Mouse (Mus musculus) heart, embryonic 12.5 days (tissue): Measurements from ENCODE around the gene Fzr1. TPM values are rescaled to one million over a fixed set of nuclear protein-coding genes. Genes with fewer than 3 reads are reported as not detected.

Source experiments
- ATAC-seq: fragments of 200-750 bp; cut with Nextera tagmentation; 2 replicates; pipeline ENCODE4 v1.8.0; 2017; ENCODE audit warnings: moderate TSS enrichment, moderate library complexity; ENCODE audit not compliant: insufficient number of reproducible peaks, low FRiP score
- H3K27ac ChIP-seq: fragments of 300-500 bp; sonication (generic); 2 replicates; pipeline ENCODE4 v1.5.1; 2016; ENCODE audit warnings: mild to moderate bottlenecking, moderate library complexity; ENCODE audit not compliant: poor library complexity, severe bottlenecking
- H3K27me3 ChIP-seq: fragments of 300-500 bp; sonication (generic); replicated peaks from 2 replicates; pipeline ENCODE4 v1.6.1; 2016; ENCODE audit warnings: mild to moderate bottlenecking, moderate library complexity
- H3K36me3 ChIP-seq: fragments of 300-500 bp; sonication (generic); 2 replicates; pipeline ENCODE4 v1.6.1; 2016; ENCODE audit warnings: mild to moderate bottlenecking, moderate library complexity
- H3K4me1 ChIP-seq: fragments of 300-500 bp; sonication (generic); replicated peaks from 2 replicates; pipeline ENCODE4 v1.6.1; 2016; ENCODE audit warnings: mild to moderate bottlenecking
- H3K4me2 ChIP-seq: fragments of 300-500 bp; sonication (generic); 2 replicates; pipeline ENCODE4 v1.6.1; 2016; ENCODE audit warnings: mild to moderate bottlenecking, moderate library complexity
- H3K4me3 ChIP-seq: fragments of 300-500 bp; sonication (generic); 2 replicates; pipeline ENCODE4 v1.5.1; 2016; ENCODE audit warnings: mild to moderate bottlenecking
- H3K9ac ChIP-seq: fragments of 300-500 bp; sonication (generic); 2 replicates; pipeline ENCODE4 v1.6.1; 2016; ENCODE audit warnings: mild to moderate bottlenecking, moderate library complexity
- H3K9me3 ChIP-seq: fragments of 300-500 bp; sonication (generic); replicated peaks from 2 replicates; pipeline ENCODE4 v1.6.1; 2016; ENCODE audit warnings: mild to moderate bottlenecking, moderate library complexity
- WGBS: fragments of 180-500 bp; shearing (Covaris S2); methylation state at CpG from one replicate; pipeline ENCODE4 v1.1.7; 2016; 5-methylcytosine and 5-hydroxymethylcytosine counted together
- polyA plus RNA-seq: library from polyadenylated mRNA; unstranded; fragments of >200 nt; fragmentation: Nextera tagmentation; extraction: Ambion mirVana; gene quantifications from 2 replicates; pipeline ENCODE4 v1.2.1, GENCODE M21; 2016

Gene Fzr1
- polyA plus RNA-seq = 96.4 and 99.5 TPM in 2 replicates

- peak; percentile 2; the same call in 1 of the 2 replicates for ATAC-seq
- peak within 1 kb of the TSS; percentile 85 for H3K4me2 ChIP-seq
- H3K27ac ChIP-seq = peak within 1 kb of the TSS; percentile 75
- WGBS = under 1% methylated on average over 59 of the region's 59 CpGs
- no peaks in the 10 kb centered on the region for H3K27me3 ChIP-seq
- peaks cover 31% of the 10 kb centered on the region for H3K36me3 ChIP-seq
- H3K4me3 ChIP-seq = peak within 1 kb of the TSS; percentile 94
- H3K9ac ChIP-seq = peak within 1 kb of the TSS; percentile 97
- H3K4me1 ChIP-seq = peaks cover 38% of the 10 kb centered on the region
- no peaks in the 10 kb centered on the region for H3K9me3 ChIP-seq
Observed at GRCm38 (mm10) chr10:81377793-81378552, at the start of gene Fzr1. Fzr1 (minus strand) TSS chr10:81378516.

GRCm38 (mm10) chr10:81427804-81428506, 49.6 kb upstream of the Fzr1 start:
- H3K9ac ChIP-seq = no peak overlapping the region
- H3K4me1 ChIP-seq = peaks cover 50% of the 10 kb centered on the region
- WGBS = 78% methylated on average over 8 of the region's 8 CpGs
- peaks cover 4% of the 10 kb centered on the region; the same call in 1 of the 2 replicates for H3K27me3 ChIP-seq
- no peak overlapping the region for H3K4me3 ChIP-seq
- no peak for ATAC-seq
- no peak overlapping the region for H3K27ac ChIP-seq
- H3K4me2 ChIP-seq = no peak overlapping the region; the same call in 1 of the 2 replicates
- H3K9me3 ChIP-seq = no peaks in the 10 kb centered on the region
- no peaks in the 10 kb centered on the region for H3K36me3 ChIP-seq

- Histone ChIP-seq H3K9me3 (no peaks in the 10 kb centered on the region), H3K27me3 (peaks cover 4% of the 10 kb centered on the region; the same call in 1 of the 2 replicates), H3K36me3 (no peaks in the 10 kb centered on the region), H3K4me3 (peak overlapping the region; percentile 65), H3K4me2 (peak overlapping the region; percentile 90), H3K9ac (peak overlapping the region; percentile 84), H3K27ac (no peak overlapping the region), H3K4me1 (peaks cover 51% of the 10 kb centered on the region)
- 39% methylated on average over 3 of the region's 3 CpGs for WGBS
- ATAC-seq = no peak
Observed at GRCm38 (mm10) chr10:81427327-81427726, 49.0 kb upstream of the Fzr1 start.

GRCm38 (mm10) chr10:81426897-81427296, 48.6 kb upstream of the Fzr1 start:
- no peaks in the 10 kb centered on the region for H3K36me3 ChIP-seq
- H3K27ac ChIP-seq = no peak overlapping the region
- peak overlapping the region; percentile 84 for H3K9ac ChIP-seq
- ATAC-seq = no peak
- peak overlapping the region; percentile 65 for H3K4me3 ChIP-seq
- under 1% methylated on average over 37 of the region's 38 CpGs for WGBS
- peak overlapping the region; percentile 90 for H3K4me2 ChIP-seq
- no peaks in the 10 kb centered on the region for H3K9me3 ChIP-seq
- H3K4me1 ChIP-seq = peaks cover 55% of the 10 kb centered on the region
- H3K27me3 ChIP-seq = peaks cover 4% of the 10 kb centered on the region; the same call in 1 of the 2 replicates

GRCm38 (mm10) chr10:81426081-81426671, 47.9 kb upstream of the Fzr1 start:
- Histone ChIP-seq H3K4me1 (peaks cover 54% of the 10 kb centered on the region), H3K4me2 (peak overlapping the region; percentile 90), H3K27me3 (peaks cover 4% of the 10 kb centered on the region; the same call in 1 of the 2 replicates), H3K9me3 (no peaks in the 10 kb centered on the region), H3K27ac (no peak overlapping the region), H3K36me3 (no peaks in the 10 kb centered on the region), H3K9ac (peak overlapping the region; percentile 84), H3K4me3 (peak overlapping the region; percentile 65)
- 2% methylated on average over 22 of the region's 33 CpGs for WGBS
- ATAC-seq = no peak

- 37% methylated on average over 10 of the region's 10 CpGs for WGBS
- Histone ChIP-seq H3K4me3 (peak overlapping the region; percentile 65), H3K4me2 (peak overlapping the region; percentile 90), H3K9me3 (no peaks in the 10 kb centered on the region), H3K27me3 (peaks cover 4% of the 10 kb centered on the region; the same call in 1 of the 2 replicates), H3K27ac (peak overlapping the region; percentile 25; the same call in 1 of the 2 replicates), H3K4me1 (peaks cover 50% of the 10 kb centered on the region), H3K36me3 (peaks cover 5% of the 10 kb centered on the region), H3K9ac (peak overlapping the region; percentile 63)
- no peak for ATAC-seq
Observed at GRCm38 (mm10) chr10:81425236-81425850, 47.0 kb upstream of the Fzr1 start.

GRCm38 (mm10) chr10:81424246-81425051, 46.1 kb upstream of the Fzr1 start:
- Histone ChIP-seq H3K9ac (peak overlapping the region; percentile 63), H3K36me3 (peaks cover 14% of the 10 kb centered on the region), H3K27ac (peak overlapping the region; percentile 68), H3K9me3 (no peaks in the 10 kb centered on the region), H3K4me3 (peak overlapping the region; percentile 65), H3K27me3 (peaks cover 4% of the 10 kb centered on the region; the same call in 1 of the 2 replicates), H3K4me2 (peak overlapping the region; percentile 90), H3K4me1 (peaks cover 45% of the 10 kb centered on the region)
- ATAC-seq = peak; percentile 25; the same call in 1 of the 2 replicates
- 6% methylated on average over 25 of the region's 25 CpGs for WGBS

GRCm38 (mm10) chr10:81423476-81424245, 45.3 kb upstream of the Fzr1 start:
- no peak overlapping the region for H3K27ac ChIP-seq
- ATAC-seq = no peak
- peaks cover 48% of the 10 kb centered on the region for H3K4me1 ChIP-seq
- no peaks in the 10 kb centered on the region for H3K9me3 ChIP-seq
- H3K27me3 ChIP-seq = peaks cover 4% of the 10 kb centered on the region; the same call in 1 of the 2 replicates
- peak overlapping the region; percentile 63; the same call in 1 of the 2 replicates for H3K9ac ChIP-seq
- H3K4me3 ChIP-seq = 0 out of 2 replicates have a peak overlapping the region, but pooled peaks have one; percentile 65
- WGBS = 52% methylated on average over 4 of the region's 4 CpGs
- H3K4me2 ChIP-seq = peak overlapping the region; percentile 90
- H3K36me3 ChIP-seq = peaks cover 22% of the 10 kb centered on the region

GRCm38 (mm10) chr10:81422661-81423217, 44.4 kb upstream of the Fzr1 start:
- H3K4me1 ChIP-seq = peaks cover 58% of the 10 kb centered on the region
- H3K9me3 ChIP-seq = no peaks in the 10 kb centered on the region
- peaks cover 4% of the 10 kb centered on the region; the same call in 1 of the 2 replicates for H3K27me3 ChIP-seq
- 80% methylated on average over 3 of the region's 3 CpGs for WGBS
- no peak overlapping the region for H3K27ac ChIP-seq
- ATAC-seq = no peak
- no peak overlapping the region for H3K4me2 ChIP-seq
- peaks cover 24% of the 10 kb centered on the region for H3K36me3 ChIP-seq
- H3K9ac ChIP-seq = no peak overlapping the region
- no peak overlapping the region for H3K4me3 ChIP-seq
